Mouse (Mus musculus) kidney, adult 2 months (tissue): ENCODE results near the gene Nagpa.

ENCODE experiments used
- CTCF ChIP-seq: fragments of 200-500 bp; conservative IDR thresholded peaks from 2 replicates; pipeline ENCODE4 v1.5.1; 2011; ENCODE audit warnings: low read depth, mild to moderate bottlenecking, control low read depth, low read length, moderate library complexity, mixed read lengths; ENCODE audit not compliant: insufficient read depth, insufficient read length
- POLR2A ChIP-seq: fragments of 200-500 bp; IDR thresholded peaks from one replicate; pipeline ENCODE4 v1.6.1; 2011; ENCODE audit warnings: low read depth, low read length, control low read depth

DNA sequence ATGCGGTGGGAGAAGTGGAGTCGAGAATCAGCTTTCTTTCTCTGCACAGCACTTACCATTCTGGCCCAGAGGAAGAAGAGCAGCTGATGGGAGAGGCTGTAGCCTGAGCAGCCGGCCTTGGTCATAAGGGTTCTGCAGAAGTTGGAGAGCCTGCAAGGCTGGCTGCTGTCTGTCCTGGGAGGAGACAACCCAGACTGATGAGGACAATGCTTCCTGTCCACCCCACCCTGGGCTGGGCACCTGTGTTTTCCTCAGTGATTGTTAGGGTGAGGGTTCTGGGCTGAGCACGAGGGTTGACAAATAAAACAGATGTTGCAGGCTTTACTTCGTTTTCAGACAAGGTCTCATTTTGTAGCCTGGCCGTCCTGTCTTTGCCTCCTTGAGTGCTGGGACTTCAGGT lies 12.9 kb upstream of the Nagpa start:
- TF ChIP-seq POLR2A, result no peak
- no peak for TF ChIP-seq CTCF
